Mouse (Mus musculus): Measurements from ENCODE around the gene Rnf183. TPM values are rescaled to one million over a fixed set of nuclear protein-coding genes. Genes with fewer than 3 reads are reported as not detected.

The Rnf183 gene
- polyA plus RNA-seq, 1 experiment from 2014 or later: 0.24 TPM

DNA sequence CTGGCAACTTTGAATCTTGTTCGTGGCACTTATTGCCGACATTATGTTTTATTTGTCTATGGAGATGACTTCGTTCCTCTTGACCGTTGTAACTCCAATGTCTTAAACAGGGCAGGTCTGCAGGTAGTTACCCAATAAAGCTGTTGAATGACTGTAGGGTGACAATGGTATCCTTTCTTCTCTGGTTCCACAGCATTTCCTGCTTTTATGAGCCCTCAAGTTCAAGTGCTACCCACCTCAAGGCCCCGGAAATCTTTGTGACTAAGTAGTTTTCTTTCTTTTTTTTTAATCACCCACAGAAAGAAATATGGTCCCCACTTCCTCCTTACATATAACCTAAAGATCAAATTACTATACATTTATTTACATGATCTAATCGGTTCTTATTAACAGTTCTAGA, 40.7 kb upstream of the Rnf183 start:
- no peak overlapping the region for H3K4me2 ChIP-seq (replicated peaks; ENCODE audit: low read depth)
- no peaks in the 10 kb centered on the region for H3K27me3 ChIP-seq (ENCODE audit: control insufficient read depth, insufficient read depth, low read length)
- no peak for ATAC-seq (ENCODE audit: low FRiP score, low TSS enrichment)
- peaks cover 2% of the 10 kb centered on the region; the same call in 1 of the 2 replicates for H3K4me1 ChIP-seq (replicated peaks; ENCODE audit: control insufficient read depth, insufficient read depth)
- no peak for TF ChIP-seq EP300 (optimal IDR thresholded peaks at IDR 0.05)
- TF ChIP-seq CTCF (IDR thresholded peaks at IDR 0.05; ENCODE audit: low read depth): no peak
- no peaks in the 10 kb centered on the region for H3K36me3 ChIP-seq (ENCODE audit: control insufficient read depth, insufficient read depth, low read length)
- H3K4me3 ChIP-seq (ENCODE audit: low read depth, low read length): no peak overlapping the region
- H3K9ac ChIP-seq (ENCODE audit: low read length): no peak overlapping the region
- no peak for DNase-seq (ENCODE audit: low spot score)
- no peaks in the 10 kb centered on the region for H3K9me3 ChIP-seq (ENCODE audit: control insufficient read depth, low read length)
- WGBS: 67% methylated on average over 6 of the region's 6 CpGs
- no peak overlapping the region for H3K27ac ChIP-seq (replicated peaks)

GRCm38 (mm10) chr4:62475131-62475530, 40.1 kb upstream of the Rnf183 start:
- no peak for ATAC-seq (ENCODE audit: low FRiP score, low TSS enrichment)

DNA sequence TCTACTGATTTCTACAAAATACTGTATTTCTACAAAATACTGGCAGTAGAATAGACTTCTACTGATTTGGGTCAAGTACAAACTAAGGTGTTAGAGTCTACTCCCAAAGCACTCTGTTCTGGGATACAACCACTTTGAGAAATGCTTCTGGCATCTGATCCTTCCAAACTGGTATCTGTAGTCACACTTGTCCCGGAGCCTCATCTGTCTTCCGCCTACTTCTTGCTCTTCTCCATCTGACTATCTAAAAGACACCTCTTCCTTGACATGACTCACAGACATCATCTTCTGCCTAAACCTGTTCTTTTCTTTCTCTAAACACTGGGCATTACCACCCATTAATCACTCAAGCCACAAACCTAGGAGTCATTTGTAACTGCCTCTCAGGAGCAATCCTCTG, 37.0 kb upstream of the Rnf183 start:
- ATAC-seq (ENCODE audit: low FRiP score, low TSS enrichment): no peak
- Histone ChIP-seq H3K9ac (ENCODE audit: low read length) (no peak overlapping the region), H3K27me3 (ENCODE audit: control insufficient read depth, insufficient read depth, low read length) (no peaks in the 10 kb centered on the region), H3K9me3 (ENCODE audit: control insufficient read depth, low read length) (no peaks in the 10 kb centered on the region), H3K4me2 (replicated peaks; ENCODE audit: low read depth) (no peak overlapping the region), H3K27ac (replicated peaks) (no peak overlapping the region), H3K36me3 (ENCODE audit: control insufficient read depth, insufficient read depth, low read length) (no peaks in the 10 kb centered on the region), H3K4me1 (replicated peaks; ENCODE audit: control insufficient read depth, insufficient read depth) (no peaks in the 10 kb centered on the region), H3K4me3 (ENCODE audit: low read depth, low read length) (no peak overlapping the region)
- no peak for TF ChIP-seq CTCF (IDR thresholded peaks at IDR 0.05; ENCODE audit: low read depth)
- no peak for TF ChIP-seq EP300 (optimal IDR thresholded peaks at IDR 0.05)
- DNase-seq (ENCODE audit: low spot score): no peak
- 85% methylated on average over 2 of the region's 2 CpGs for WGBS

More at GRCm38 (mm10) chr4:62475131-62475530, 40.1 kb upstream of the Rnf183 start:
- Histone ChIP-seq H3K4me1 (replicated peaks; ENCODE audit: control insufficient read depth, insufficient read depth) (no peaks in the 10 kb centered on the region), H3K4me2 (replicated peaks; ENCODE audit: low read depth) (no peak overlapping the region), H3K9me3 (ENCODE audit: control insufficient read depth, low read length) (no peaks in the 10 kb centered on the region), H3K36me3 (ENCODE audit: control insufficient read depth, insufficient read depth, low read length) (no peaks in the 10 kb centered on the region), H3K4me3 (ENCODE audit: low read depth, low read length) (no peak overlapping the region), H3K27me3 (ENCODE audit: control insufficient read depth, insufficient read depth, low read length) (no peaks in the 10 kb centered on the region), H3K27ac (replicated peaks) (no peak overlapping the region), H3K9ac (ENCODE audit: low read length) (no peak overlapping the region)
- DNase-seq (ENCODE audit: low spot score): no peak
- 65% methylated on average over 2 of the region's 2 CpGs for WGBS
- TF ChIP-seq CTCF (IDR thresholded peaks at IDR 0.05; ENCODE audit: low read depth) (no peak), EP300 (optimal IDR thresholded peaks at IDR 0.05) (no peak)

GRCm38 (mm10) chr4:62470598-62471051, 35.6 kb upstream of the Rnf183 start, which contains the start of gene Wdr31:
Gene Wdr31, minus strand, starts transcription at chr4:62470896.
- peak within 1 kb of the TSS; percentile 59 for H3K4me3 ChIP-seq (ENCODE audit: low read depth, low read length)
- under 1% methylated on average over 30 of the region's 30 CpGs for WGBS
- H3K4me1 ChIP-seq (replicated peaks; ENCODE audit: control insufficient read depth, insufficient read depth): no peaks in the 10 kb centered on the region
- DNase-seq (ENCODE audit: low spot score) (peak; percentile 88), ATAC-seq (ENCODE audit: low FRiP score, low TSS enrichment) (peak; percentile 94)
- peak within 1 kb of the TSS; percentile 77 for H3K4me2 ChIP-seq (replicated peaks; ENCODE audit: low read depth)
- H3K27me3 ChIP-seq (ENCODE audit: control insufficient read depth, insufficient read depth, low read length): no peaks in the 10 kb centered on the region
- no peak within 1 kb of the TSS for H3K27ac ChIP-seq (replicated peaks)
- TF ChIP-seq CTCF (IDR thresholded peaks at IDR 0.05; ENCODE audit: low read depth): no peak
- no peak for TF ChIP-seq EP300 (optimal IDR thresholded peaks at IDR 0.05)
- no peaks in the 10 kb centered on the region for H3K36me3 ChIP-seq (ENCODE audit: control insufficient read depth, insufficient read depth, low read length)
- no peaks in the 10 kb centered on the region for H3K9me3 ChIP-seq (ENCODE audit: control insufficient read depth, low read length)
- H3K9ac ChIP-seq (ENCODE audit: low read length): peak within 1 kb of the TSS; percentile 62

GRCm38 (mm10) chr4:62468158-62468557, 33.1 kb upstream of the Rnf183 start:
- H3K9me3 ChIP-seq (ENCODE audit: control insufficient read depth, low read length): no peaks in the 10 kb centered on the region
- TF ChIP-seq CTCF (IDR thresholded peaks at IDR 0.05; ENCODE audit: low read depth) (peak; percentile 49), EP300 (optimal IDR thresholded peaks at IDR 0.05) (no peak)
- no peak overlapping the region for H3K4me3 ChIP-seq (ENCODE audit: low read depth, low read length)
- no peak overlapping the region for H3K4me2 ChIP-seq (replicated peaks; ENCODE audit: low read depth)
- DNase-seq (ENCODE audit: low spot score) (no peak), ATAC-seq (ENCODE audit: low FRiP score, low TSS enrichment) (no peak)
- no peak overlapping the region for H3K9ac ChIP-seq (ENCODE audit: low read length)
- H3K27me3 ChIP-seq (ENCODE audit: control insufficient read depth, insufficient read depth, low read length): no peaks in the 10 kb centered on the region
- H3K27ac ChIP-seq (replicated peaks): no peak overlapping the region
- 94% methylated on average over 1 of the region's 1 CpGs for WGBS
- no peaks in the 10 kb centered on the region for H3K4me1 ChIP-seq (replicated peaks; ENCODE audit: control insufficient read depth, insufficient read depth)
- no peaks in the 10 kb centered on the region for H3K36me3 ChIP-seq (ENCODE audit: control insufficient read depth, insufficient read depth, low read length)

DNA sequence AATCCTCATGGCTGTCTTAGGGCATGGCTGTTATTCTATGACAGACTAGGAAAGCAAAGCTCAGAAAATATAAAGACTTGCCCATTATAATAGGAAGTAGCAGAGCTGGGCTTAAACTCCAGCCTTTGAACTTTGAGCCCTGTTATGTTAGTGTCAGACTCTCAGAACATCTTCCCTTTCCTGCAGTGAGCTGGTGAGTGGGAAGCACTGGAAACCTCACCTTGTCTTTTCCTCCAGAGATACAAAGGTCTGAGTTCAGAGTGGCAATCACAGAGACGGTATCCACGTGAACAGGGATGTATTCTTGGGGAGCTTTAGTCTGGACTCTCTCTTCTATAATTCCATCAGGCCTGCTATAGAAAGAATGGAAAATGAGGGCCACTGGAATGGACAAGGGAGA, 28.1 kb upstream of the Rnf183 start:
- Histone ChIP-seq H3K4me3 (ENCODE audit: low read depth, low read length) (no peak overlapping the region), H3K9ac (ENCODE audit: low read length) (no peak overlapping the region), H3K4me2 (replicated peaks; ENCODE audit: low read depth) (no peak overlapping the region), H3K27me3 (ENCODE audit: control insufficient read depth, insufficient read depth, low read length) (no peaks in the 10 kb centered on the region), H3K4me1 (replicated peaks; ENCODE audit: control insufficient read depth, insufficient read depth) (no peaks in the 10 kb centered on the region), H3K27ac (replicated peaks) (no peak overlapping the region), H3K36me3 (ENCODE audit: control insufficient read depth, insufficient read depth, low read length) (no peaks in the 10 kb centered on the region), H3K9me3 (ENCODE audit: control insufficient read depth, low read length) (no peaks in the 10 kb centered on the region)
- 89% methylated on average over 2 of the region's 2 CpGs for WGBS
- no peak for ATAC-seq (ENCODE audit: low FRiP score, low TSS enrichment)
- DNase-seq (ENCODE audit: low spot score): no peak
- TF ChIP-seq CTCF (IDR thresholded peaks at IDR 0.05; ENCODE audit: low read depth): no peak
- TF ChIP-seq EP300 (optimal IDR thresholded peaks at IDR 0.05): no peak
